Mouse (Mus musculus) midbrain, embryonic 12.5 days (tissue): ENCODE measurements around the gene Hist2h2aa2. TPM values are rescaled to one million over a fixed set of nuclear protein-coding genes. Genes with fewer than 3 reads are reported as not detected.
A peak's percentile ranks its signal among the peaks of the same experiment; 100 is the strongest.
"Not testable (repeated sequence)": the region's sequence is repeated elsewhere in the genome, so short reads cannot be mapped to it uniquely, and the experiment has no call there.

ENCODE experiments used
- ATAC-seq: fragments of 200-750 bp; cut with Nextera tagmentation; 2 replicates; pipeline ENCODE4 v1.8.0; 2017; ENCODE audit warnings: low read depth, moderate TSS enrichment, moderate library complexity; ENCODE audit not compliant: low FRiP score
- H3K27ac ChIP-seq: fragments of 300-500 bp; sonication (generic); replicated peaks from 2 replicates; pipeline ENCODE4 v1.5.1; 2016; ENCODE audit warnings: mild to moderate bottlenecking
- H3K27me3 ChIP-seq: fragments of 300-500 bp; sonication (generic); 2 replicates; pipeline ENCODE4 v1.6.1; 2016; ENCODE audit warnings: mild to moderate bottlenecking
- H3K36me3 ChIP-seq: fragments of 300-500 bp; sonication (generic); 2 replicates; pipeline ENCODE4 v1.6.1; 2016
- H3K4me1 ChIP-seq: fragments of 300-500 bp; sonication (generic); 2 replicates; pipeline ENCODE4 v1.6.1; 2016
- H3K4me2 ChIP-seq: fragments of 300-500 bp; sonication (generic); replicated peaks from 2 replicates; pipeline ENCODE4 v1.6.1; 2016; ENCODE audit warnings: mild to moderate bottlenecking, moderate library complexity
- H3K4me3 ChIP-seq: fragments of 300-500 bp; sonication (generic); 2 replicates; pipeline ENCODE4 v1.5.1; 2016; ENCODE audit warnings: mild to moderate bottlenecking
- H3K9ac ChIP-seq: fragments of 300-500 bp; sonication (generic); replicated peaks from 2 replicates; pipeline ENCODE4 v1.6.1; 2016; ENCODE audit warnings: mild to moderate bottlenecking, moderate library complexity
- H3K9me3 ChIP-seq: fragments of 300-500 bp; sonication (generic); 2 replicates; pipeline ENCODE4 v1.6.1; 2016; ENCODE audit warnings: mild to moderate bottlenecking
- WGBS: fragments of 180-500 bp; shearing (Covaris S2); methylation state at CpG from one replicate; pipeline ENCODE4 v1.1.7; 2016; 5-methylcytosine and 5-hydroxymethylcytosine counted together
- polyA plus RNA-seq: library from polyadenylated mRNA; unstranded; fragments of >200 nt; fragmentation: Nextera tagmentation; extraction: Ambion mirVana; gene quantifications from 2 replicates; pipeline ENCODE4 v1.2.1, GENCODE M21; 2016

The Hist2h2aa2 gene
- 56.2 and 67.7 TPM in 2 replicates for polyA plus RNA-seq

- peak within 1 kb of the TSS; percentile 50; the same call in 1 of the 2 replicates for H3K9ac ChIP-seq
- not testable (repeated sequence) for H3K27me3 ChIP-seq, H3K36me3 ChIP-seq, H3K9me3 ChIP-seq
- peaks cover 28% of the 10 kb centered on the region for H3K4me1 ChIP-seq
- H3K4me3 ChIP-seq, result peak within 1 kb of the TSS; percentile 38
- H3K4me2 ChIP-seq, result peak within 1 kb of the TSS; percentile 45
- peak within 1 kb of the TSS; percentile 88 for H3K27ac ChIP-seq
- WGBS, result 4% methylated on average over 37 of the region's 85 CpGs
- peak; percentile 77 for ATAC-seq
Observed at GRCm38 (mm10) chr3:96239949-96240798, at the start of gene Hist2h2aa2. Gene Hist2h2aa2 (minus strand): TSS chr3:96240276.

- Histone ChIP-seq H3K4me2 (no peak overlapping the region), H3K36me3 (no peaks in the 10 kb centered on the region), H3K9me3 (no peaks in the 10 kb centered on the region), H3K9ac (no peak overlapping the region), H3K4me1 (0 out of 2 replicates have a peak, but pooled peaks cover 4% of the 10 kb centered on the region), H3K27me3 (0 out of 2 replicates have a peak, but pooled peaks cover 16% of the 10 kb centered on the region), H3K27ac (no peak overlapping the region), H3K4me3 (no peak overlapping the region)
- ATAC-seq, result no peak
- 77% methylated on average over 3 of the region's 3 CpGs for WGBS
Observed at GRCm38 (mm10) chr3:96289201-96289600, 49.1 kb upstream of the Hist2h2aa2 start.

GRCm38 (mm10) chr3:96287334-96287733 lies 47.3 kb upstream of the Hist2h2aa2 start:
- not testable (repeated sequence) for H3K9ac ChIP-seq, H3K4me1 ChIP-seq, H3K9me3 ChIP-seq, H3K27ac ChIP-seq, H3K4me3 ChIP-seq, H3K4me2 ChIP-seq, ATAC-seq, H3K36me3 ChIP-seq
- peaks cover 35% of the 10 kb centered on the region for H3K27me3 ChIP-seq
- 92% methylated on average over 11 of the region's 11 CpGs for WGBS

GRCm38 (mm10) chr3:96284457-96284856 lies 44.4 kb upstream of the Hist2h2aa2 start:
- no peak overlapping the region for H3K27ac ChIP-seq
- no peak overlapping the region for H3K9ac ChIP-seq
- no peak for ATAC-seq
- 30% methylated on average over 4 of the region's 4 CpGs for WGBS
- H3K4me3 ChIP-seq, result no peak overlapping the region
- 0 out of 2 replicates have a peak, but pooled peaks cover 4% of the 10 kb centered on the region for H3K4me1 ChIP-seq
- H3K9me3 ChIP-seq, result no peaks in the 10 kb centered on the region
- peaks cover 48% of the 10 kb centered on the region for H3K27me3 ChIP-seq
- H3K4me2 ChIP-seq, result no peak overlapping the region
- H3K36me3 ChIP-seq, result no peaks in the 10 kb centered on the region

- peaks cover 13% of the 10 kb centered on the region for H3K4me1 ChIP-seq
- 52% methylated on average over 6 of the region's 6 CpGs for WGBS
- H3K36me3 ChIP-seq, result no peaks in the 10 kb centered on the region
- no peak overlapping the region for H3K27ac ChIP-seq
- H3K4me2 ChIP-seq, result no peak overlapping the region
- ATAC-seq, result no peak
- H3K4me3 ChIP-seq, result no peak overlapping the region
- peaks cover 52% of the 10 kb centered on the region for H3K27me3 ChIP-seq
- no peak overlapping the region for H3K9ac ChIP-seq
- no peaks in the 10 kb centered on the region for H3K9me3 ChIP-seq
Observed at GRCm38 (mm10) chr3:96280660-96281059, 40.6 kb upstream of the Hist2h2aa2 start.

- H3K4me1 ChIP-seq, result peaks cover 13% of the 10 kb centered on the region
- under 1% methylated on average over 49 of the region's 49 CpGs for WGBS
- H3K27ac ChIP-seq, result peak overlapping the region; percentile 89
- peak overlapping the region; percentile 50 for H3K4me3 ChIP-seq
- H3K27me3 ChIP-seq, result peaks cover 31% of the 10 kb centered on the region
- no peaks in the 10 kb centered on the region for H3K36me3 ChIP-seq
- H3K9me3 ChIP-seq, result no peaks in the 10 kb centered on the region
- H3K9ac ChIP-seq, result peak overlapping the region; percentile 57
- H3K4me2 ChIP-seq, result peak overlapping the region; percentile 80
- peak; percentile 97 for ATAC-seq
Observed at GRCm38 (mm10) chr3:96277800-96278624, 37.9 kb upstream of the Hist2h2aa2 start.

GRCm38 (mm10) chr3:96277428-96277799 lies 37.3 kb upstream of the Hist2h2aa2 start:
- Histone ChIP-seq H3K36me3 (no peaks in the 10 kb centered on the region), H3K4me2 (peak overlapping the region; percentile 80), H3K27ac (peak overlapping the region; percentile 89), H3K27me3 (peaks cover 25% of the 10 kb centered on the region), H3K4me3 (peak overlapping the region; percentile 50), H3K4me1 (peaks cover 13% of the 10 kb centered on the region), H3K9me3 (no peaks in the 10 kb centered on the region), H3K9ac (peak overlapping the region; percentile 57)
- ATAC-seq, result no peak; the same call in 1 of the 2 replicates
- WGBS, result 18% methylated on average over 8 of the region's 8 CpGs

GRCm38 (mm10) chr3:96273591-96274465 lies 33.8 kb upstream of the Hist2h2aa2 start:
- no peaks in the 10 kb centered on the region for H3K36me3 ChIP-seq
- ATAC-seq, result no peak

GRCm38 (mm10) chr3:96269511-96270474 lies 29.7 kb upstream of the Hist2h2aa2 start, which contains the start of gene Hist2h2bb:
Gene Hist2h2bb (plus strand): TSS chr3:96269752.
- peak; percentile 96 for ATAC-seq
- under 1% methylated on average over 45 of the region's 45 CpGs for WGBS

More at GRCm38 (mm10) chr3:96273591-96274465, 33.8 kb upstream of the Hist2h2aa2 start:
- Histone ChIP-seq H3K4me1 (peaks cover 13% of the 10 kb centered on the region), H3K27me3 (peaks cover 12% of the 10 kb centered on the region; the same call in 1 of the 2 replicates), H3K4me2 (no peak overlapping the region), H3K9ac (no peak overlapping the region), H3K27ac (no peak overlapping the region), H3K4me3 (no peak overlapping the region), H3K9me3 (no peaks in the 10 kb centered on the region)
- 86% methylated on average over 17 of the region's 17 CpGs for WGBS

GRCm38 (mm10) chr3:96268776-96269378 lies 28.8 kb upstream of the Hist2h2aa2 start:
- H3K4me3 ChIP-seq, result peak overlapping the region; percentile 55
- H3K27ac ChIP-seq, result peak overlapping the region; percentile 96
- H3K27me3 ChIP-seq, H3K9me3 ChIP-seq, H3K36me3 ChIP-seq: not testable (repeated sequence)
- peak; percentile 51 for ATAC-seq
- H3K9ac ChIP-seq, result peak overlapping the region; percentile 70
- H3K4me1 ChIP-seq, result peaks cover 19% of the 10 kb centered on the region
- H3K4me2 ChIP-seq, result peak overlapping the region; percentile 80
- WGBS, result under 1% methylated on average over 15 of the region's 44 CpGs

More at GRCm38 (mm10) chr3:96269511-96270474, 29.7 kb upstream of the Hist2h2aa2 start, which contains the start of gene Hist2h2bb:
- peaks cover 11% of the 10 kb centered on the region for H3K4me1 ChIP-seq
- H3K36me3 ChIP-seq, result no peaks in the 10 kb centered on the region
- H3K27ac ChIP-seq, result peak within 1 kb of the TSS; percentile 96
- peak within 1 kb of the TSS; percentile 77 for H3K9ac ChIP-seq
- H3K9me3 ChIP-seq, result no peaks in the 10 kb centered on the region
- H3K4me2 ChIP-seq, result peak within 1 kb of the TSS; percentile 80
- no peaks in the 10 kb centered on the region for H3K27me3 ChIP-seq
- peak within 1 kb of the TSS; percentile 55 for H3K4me3 ChIP-seq
